Mouse (Mus musculus) stomach, postnatal 0 days (tissue): ENCODE data around the gene Tpi1. TPM values are rescaled to one million over a fixed set of nuclear protein-coding genes. Genes with fewer than 3 reads are reported as not detected.
A peak's percentile ranks its signal among the peaks of the same experiment; 100 is the strongest.

Experiments
- ATAC-seq: fragments of 200-750 bp; cut with Nextera tagmentation; 2 replicates; pipeline ENCODE4 v1.8.0; 2017; ENCODE audit not compliant: low FRiP score, low TSS enrichment
- DNase-seq: peaks from one replicate; pipeline ENCODE4 v3.0.0-alpha.2; 2016; ENCODE audit warnings: low spot score
- H3K27ac ChIP-seq: fragments of 300-500 bp; sonication (generic); replicated peaks from 2 replicates; pipeline ENCODE4 v1.5.1; 2014; ENCODE audit warnings: mild to moderate bottlenecking, control low read depth
- H3K27me3 ChIP-seq: fragments of 300-500 bp; sonication (generic); 2 replicates; pipeline ENCODE4 v1.6.1; 2014; ENCODE audit warnings: low read length; ENCODE audit not compliant: control insufficient read depth, insufficient read depth
- H3K36me3 ChIP-seq: fragments of 300-500 bp; sonication (generic); 2 replicates; pipeline ENCODE4 v1.6.1; 2014; ENCODE audit warnings: low read length, mixed read lengths; ENCODE audit not compliant: control insufficient read depth, insufficient read depth
- H3K4me1 ChIP-seq: fragments of 300-500 bp; sonication (generic); replicated peaks from 2 replicates; pipeline ENCODE4 v1.6.1; 2014; ENCODE audit warnings: antibody characterized with exemption; ENCODE audit not compliant: control insufficient read depth, insufficient read depth
- H3K4me2 ChIP-seq: fragments of 300-500 bp; sonication (generic); replicated peaks from 2 replicates; pipeline ENCODE4 v1.6.1; 2014; ENCODE audit warnings: low read depth, mild to moderate bottlenecking, control low read depth, moderate library complexity
- H3K4me3 ChIP-seq: fragments of 300-500 bp; sonication (generic); 2 replicates; pipeline ENCODE4 v1.5.1; 2014; ENCODE audit warnings: low read depth, low read length, control low read depth
- H3K9ac ChIP-seq: fragments of 300-500 bp; sonication (generic); 2 replicates; pipeline ENCODE4 v1.6.1; 2014; ENCODE audit warnings: mild to moderate bottlenecking, low read length, control low read depth, mixed read lengths
- H3K9me3 ChIP-seq: fragments of 300-500 bp; sonication (generic); 2 replicates; pipeline ENCODE4 v1.6.1; 2016; ENCODE audit warnings: low read length; ENCODE audit not compliant: control insufficient read depth
- CTCF ChIP-seq: IDR thresholded peaks from 2 replicates; pipeline ENCODE4 v1.5.1; 2016; ENCODE audit warnings: antibody characterized with exemption, low read depth, mild to moderate bottlenecking, moderate library complexity
- EP300 ChIP-seq: optimal IDR thresholded peaks from 2 replicates; pipeline ENCODE3; 2016; ENCODE audit warnings: antibody characterized with exemption
- WGBS: fragments of 180-500 bp; shearing (Covaris S2); extraction: QIAGEN DNeasy Blood & Tissue Kit; methylation state at CpG from one replicate; pipeline ENCODE4 v1.1.7; 2014; 5-methylcytosine and 5-hydroxymethylcytosine counted together
- polyA plus RNA-seq: library from polyadenylated mRNA; unstranded; fragments of >200 nt; fragmentation: Nextera tagmentation; extraction: Ambion mirVana; gene quantifications from 2 replicates; pipeline ENCODE4 v1.2.1, GENCODE M21; 2015

Gene Tpi1
- polyA plus RNA-seq, 1 experiment from 2014 or later = 465 TPM

DNA sequence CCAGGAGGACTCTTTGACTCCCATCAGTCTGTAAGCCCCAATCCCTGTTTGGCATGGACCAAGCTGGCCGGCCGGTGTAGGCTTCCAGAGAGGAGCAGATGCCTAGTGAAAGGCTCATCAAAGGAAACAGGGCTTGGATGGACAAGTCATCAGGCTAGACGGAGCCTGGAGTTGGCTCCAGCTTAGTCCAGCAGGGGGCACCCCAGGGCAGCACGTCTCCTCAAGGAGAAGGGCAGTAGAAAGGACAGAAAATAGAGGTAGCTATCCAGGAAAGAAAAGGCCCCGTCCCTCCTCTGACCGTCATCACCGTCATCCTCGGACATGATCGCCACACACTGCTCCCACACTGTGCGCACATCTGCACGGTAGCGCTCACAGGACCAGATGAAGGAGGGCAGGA lies 45.6 kb upstream of the Tpi1 start:
- Histone ChIP-seq H3K4me1 (no peaks in the 10 kb centered on the region), H3K27ac (no peak overlapping the region), H3K9ac (no peak overlapping the region), H3K27me3 (no peaks in the 10 kb centered on the region; the same call in 1 of the 2 replicates), H3K4me2 (no peak overlapping the region), H3K4me3 (no peak overlapping the region), H3K36me3 (no peaks in the 10 kb centered on the region), H3K9me3 (no peaks in the 10 kb centered on the region)
- DNase-seq = peak; percentile 90
- TF ChIP-seq CTCF (peak; percentile 95), EP300 (no peak)
- peak; percentile 48 for ATAC-seq
- 11% methylated on average over 12 of the region's 12 CpGs for WGBS

DNA sequence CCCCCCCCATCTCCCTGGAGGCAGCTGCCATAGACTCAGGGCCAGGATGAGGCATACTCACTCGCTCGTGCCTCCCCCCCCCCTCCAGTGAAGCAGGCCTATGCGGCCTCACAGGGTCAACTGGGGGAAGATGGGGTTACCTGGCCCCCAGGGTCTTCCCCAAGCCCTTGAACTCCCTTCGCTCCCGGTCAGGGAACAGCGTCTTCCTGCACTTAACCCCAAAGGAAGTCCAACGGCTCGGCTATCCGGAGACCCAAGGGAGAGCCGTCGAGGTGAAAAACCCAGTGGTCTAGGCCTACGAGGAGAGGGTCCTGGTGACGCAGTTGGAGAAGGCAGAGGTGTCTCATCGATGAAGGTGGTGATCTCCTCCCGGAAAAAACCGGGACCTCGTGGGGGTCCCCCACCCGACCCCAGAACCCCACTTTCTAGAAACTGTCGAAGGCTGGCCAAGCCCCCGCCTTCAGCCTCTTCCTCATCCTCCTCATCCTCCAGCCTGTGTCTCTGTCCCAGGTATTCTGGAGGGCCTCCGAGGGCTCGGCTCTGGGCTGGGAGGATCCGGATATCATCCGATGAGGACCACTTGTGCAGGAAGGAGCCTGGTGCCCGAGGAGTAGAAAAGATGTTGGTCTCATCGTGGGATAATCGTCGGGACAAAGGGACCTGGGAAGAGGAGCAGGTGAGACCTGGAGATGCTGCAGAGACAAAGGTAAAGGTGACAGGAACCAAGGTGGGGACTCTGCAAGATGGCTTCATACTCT lies 44.6 kb upstream of the Tpi1 start:
- Histone ChIP-seq H3K9me3 (no peaks in the 10 kb centered on the region), H3K4me3 (no peak overlapping the region), H3K27ac (no peak overlapping the region), H3K4me2 (no peak overlapping the region), H3K4me1 (no peaks in the 10 kb centered on the region), H3K9ac (no peak overlapping the region), H3K27me3 (no peaks in the 10 kb centered on the region; the same call in 1 of the 2 replicates), H3K36me3 (no peaks in the 10 kb centered on the region)
- no peak for ATAC-seq
- no peak for DNase-seq
- TF ChIP-seq CTCF (no peak), EP300 (no peak)
- 72% methylated on average over 28 of the region's 28 CpGs for WGBS

- TF ChIP-seq EP300 (no peak), CTCF (no peak)
- DNase-seq (no peak), ATAC-seq (no peak)
- WGBS = 29% methylated on average over 26 of the region's 26 CpGs
- no peak overlapping the region for H3K9ac ChIP-seq
- H3K27me3 ChIP-seq = no peaks in the 10 kb centered on the region; the same call in 1 of the 2 replicates
- H3K4me3 ChIP-seq = peak overlapping the region; percentile 72
- H3K36me3 ChIP-seq = no peaks in the 10 kb centered on the region
- no peaks in the 10 kb centered on the region for H3K4me1 ChIP-seq
- H3K4me2 ChIP-seq = peak overlapping the region; percentile 82
- H3K9me3 ChIP-seq = no peaks in the 10 kb centered on the region
- 0 out of 2 replicates have a peak overlapping the region, but pooled peaks have one; percentile 13 for H3K27ac ChIP-seq
Measured at GRCm38 (mm10) chr6:124857840-124858530, 43.9 kb upstream of the Tpi1 start.

GRCm38 (mm10) chr6:124856916-124857839 lies 43.1 kb upstream of the Tpi1 start, which contains the start of gene P3h3:
Gene P3h3, minus strand, starts transcription at chr6:124857752.
- H3K4me1 ChIP-seq = no peaks in the 10 kb centered on the region
- H3K4me2 ChIP-seq = peak within 1 kb of the TSS; percentile 82
- H3K27ac ChIP-seq = peak within 1 kb of the TSS; percentile 90
- no peaks in the 10 kb centered on the region for H3K9me3 ChIP-seq
- ATAC-seq (peak; percentile 84), DNase-seq (peak; percentile 82)
- H3K27me3 ChIP-seq = no peaks in the 10 kb centered on the region; the same call in 1 of the 2 replicates
- WGBS = under 1% methylated on average over 65 of the region's 86 CpGs
- peak within 1 kb of the TSS; percentile 87 for H3K9ac ChIP-seq
- H3K4me3 ChIP-seq = peak within 1 kb of the TSS; percentile 72
- TF ChIP-seq CTCF (peak; percentile 83), EP300 (no peak)
- no peaks in the 10 kb centered on the region for H3K36me3 ChIP-seq

DNA sequence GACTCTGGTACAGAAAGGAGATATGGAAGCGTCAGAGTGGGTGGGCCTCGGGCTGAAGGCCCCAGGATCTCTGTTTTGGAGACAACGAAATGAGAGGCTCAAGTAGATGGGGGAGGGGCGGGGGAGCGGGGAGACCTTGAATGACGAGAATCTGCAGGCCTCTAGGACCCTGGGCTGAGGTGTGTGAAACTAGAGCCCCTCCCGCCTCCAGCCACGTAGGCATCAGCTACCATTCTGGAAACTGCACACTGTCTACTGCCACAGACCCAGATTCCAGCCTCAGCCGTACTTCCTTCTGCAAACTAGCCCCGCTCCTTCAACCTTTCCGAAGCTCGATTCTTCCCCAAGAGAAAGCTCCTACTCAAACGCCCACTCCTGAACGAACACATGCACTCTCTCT lies 42.2 kb upstream of the Tpi1 start:
- DNase-seq (no peak), ATAC-seq (0 out of 2 replicates have a peak, but pooled peaks have one; percentile 21)
- Histone ChIP-seq H3K4me2 (peak overlapping the region; percentile 82), H3K27me3 (no peaks in the 10 kb centered on the region), H3K27ac (no peak overlapping the region), H3K4me3 (peak overlapping the region; percentile 72), H3K9ac (no peak overlapping the region), H3K36me3 (no peaks in the 10 kb centered on the region), H3K4me1 (no peaks in the 10 kb centered on the region), H3K9me3 (no peaks in the 10 kb centered on the region)
- WGBS = 10% methylated on average over 14 of the region's 14 CpGs
- TF ChIP-seq EP300 (no peak), CTCF (no peak)
